Mouse (Mus musculus): ENCODE measurements around the gene Smyd3. TPM values are rescaled to one million over a fixed set of nuclear protein-coding genes. Genes with fewer than 3 reads are reported as not detected.

Gene Smyd3
- polyA plus RNA-seq, 1 experiment from 2014 or later: 30.6 TPM

DNA sequence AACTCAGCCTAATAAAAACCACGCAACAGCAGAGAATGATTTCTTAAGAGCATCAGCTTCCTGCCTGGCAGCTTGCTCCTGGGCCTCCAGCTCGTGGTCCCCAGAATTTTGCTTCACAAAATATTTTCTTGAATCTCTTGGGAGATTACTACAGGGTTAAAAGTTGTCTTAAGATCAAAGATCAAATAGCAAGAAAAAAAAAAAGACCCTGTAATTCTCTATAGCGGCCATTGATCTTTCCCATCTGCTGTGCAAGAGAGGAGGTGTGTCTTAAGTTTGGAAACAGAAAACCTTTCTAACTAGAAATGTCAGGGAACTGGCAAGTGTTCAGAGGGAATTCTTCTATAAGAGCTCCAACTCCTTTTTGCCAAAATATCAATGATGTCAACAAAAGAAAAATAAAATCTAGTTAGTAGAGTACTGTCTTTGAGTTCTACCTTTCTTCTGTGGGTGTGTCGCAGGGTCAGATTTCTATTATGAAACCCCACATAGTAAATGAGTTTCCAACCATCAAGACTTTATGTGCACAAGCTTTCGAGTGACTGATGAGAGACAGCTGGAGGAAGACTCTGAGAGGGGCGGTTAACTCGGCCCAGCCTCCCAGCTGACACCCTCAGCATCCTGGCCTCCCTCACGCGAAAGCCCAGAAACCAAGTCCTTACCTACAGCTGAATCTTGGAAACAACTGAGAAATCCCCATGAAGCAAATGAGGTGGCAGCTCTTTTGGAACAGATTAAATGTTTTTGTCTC, 59.4 kb downstream of the Smyd3 start:
- Histone ChIP-seq H3K27me3 (ENCODE audit: control insufficient read depth, insufficient read depth, low read depth, low read length) (no peaks in the 10 kb centered on the region), H3K4me2 (ENCODE audit: low read length) (no peak overlapping the region), H3K36me3 (ENCODE audit: control insufficient read depth, insufficient read depth, low read length) (no peaks in the 10 kb centered on the region), H3K27ac (ENCODE audit: low read length) (no peak overlapping the region), H3K9ac (ENCODE audit: low read depth, low read length) (no peak overlapping the region), H3K4me1 (ENCODE audit: control insufficient read depth, insufficient read depth, low read length) (no peaks in the 10 kb centered on the region), H3K9me3 (replicated peaks; ENCODE audit: control insufficient read depth, low read length, poor library complexity, severe bottlenecking) (no peaks in the 10 kb centered on the region), H3K4me3 (ENCODE audit: low read depth, low read length) (no peak overlapping the region)
- no peak for ATAC-seq
- 63% methylated on average over 9 of the region's 9 CpGs for WGBS

DNA sequence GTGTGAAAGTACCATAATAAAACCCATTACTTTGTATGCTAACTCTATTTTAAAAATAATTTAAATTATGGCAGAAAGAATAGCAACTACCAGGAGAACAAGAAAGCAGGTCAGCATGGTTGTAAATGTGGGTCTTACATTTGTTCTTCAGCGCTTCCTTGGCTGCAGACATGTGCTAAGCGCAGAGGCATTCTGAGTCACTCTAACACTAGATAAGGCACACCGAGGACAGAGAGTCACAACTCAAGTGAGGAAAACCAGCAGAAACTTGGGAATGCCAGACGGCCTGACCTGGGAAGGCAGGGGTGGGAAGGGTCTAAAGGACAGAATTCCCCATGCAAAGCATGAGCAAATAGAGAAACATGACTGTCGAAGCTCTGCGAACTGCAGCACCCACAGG, 63.2 kb downstream of the Smyd3 start:
- Histone ChIP-seq H3K4me2 (ENCODE audit: low read length) (no peak overlapping the region), H3K4me1 (ENCODE audit: control insufficient read depth, insufficient read depth, low read length) (no peaks in the 10 kb centered on the region), H3K9ac (ENCODE audit: low read depth, low read length) (no peak overlapping the region), H3K9me3 (replicated peaks; ENCODE audit: control insufficient read depth, low read length, poor library complexity, severe bottlenecking) (no peaks in the 10 kb centered on the region), H3K27ac (ENCODE audit: low read length) (no peak overlapping the region), H3K36me3 (ENCODE audit: control insufficient read depth, insufficient read depth, low read length) (no peaks in the 10 kb centered on the region), H3K4me3 (ENCODE audit: low read depth, low read length) (no peak overlapping the region), H3K27me3 (ENCODE audit: control insufficient read depth, insufficient read depth, low read depth, low read length) (no peaks in the 10 kb centered on the region)
- WGBS: 85% methylated on average over 6 of the region's 6 CpGs
- no peak for ATAC-seq

DNA sequence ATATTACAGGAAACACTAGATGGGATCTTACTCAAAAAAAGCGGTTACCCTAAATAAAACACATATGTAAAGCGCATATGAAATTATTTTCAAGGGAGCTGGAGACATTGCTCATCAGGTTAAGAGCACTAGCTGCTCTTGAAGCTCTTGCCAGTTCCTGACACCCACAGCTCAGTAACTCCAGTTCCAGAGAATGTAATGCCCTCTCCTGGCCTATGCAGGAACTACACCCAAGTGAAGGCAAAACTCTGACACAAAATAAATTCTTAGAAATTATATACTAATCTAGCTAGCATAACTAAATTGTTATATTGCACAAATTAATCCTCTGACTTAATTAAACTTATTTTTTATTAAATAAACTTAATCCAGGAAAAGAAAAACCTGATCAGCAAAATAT, 66.6 kb downstream of the Smyd3 start:
- Histone ChIP-seq H3K36me3 (ENCODE audit: control insufficient read depth, insufficient read depth, low read length) (no peaks in the 10 kb centered on the region), H3K9me3 (replicated peaks; ENCODE audit: control insufficient read depth, low read length, poor library complexity, severe bottlenecking) (no peaks in the 10 kb centered on the region), H3K27me3 (ENCODE audit: control insufficient read depth, insufficient read depth, low read depth, low read length) (no peaks in the 10 kb centered on the region), H3K4me1 (ENCODE audit: control insufficient read depth, insufficient read depth, low read length) (peaks cover 6% of the 10 kb centered on the region; the same call in 1 of the 2 replicates), H3K27ac (ENCODE audit: low read length) (no peak overlapping the region), H3K9ac (ENCODE audit: low read depth, low read length) (no peak overlapping the region), H3K4me2 (ENCODE audit: low read length) (no peak overlapping the region), H3K4me3 (ENCODE audit: low read depth, low read length) (no peak overlapping the region)
- 90% methylated on average over 2 of the region's 2 CpGs for WGBS
- no peak for ATAC-seq

DNA sequence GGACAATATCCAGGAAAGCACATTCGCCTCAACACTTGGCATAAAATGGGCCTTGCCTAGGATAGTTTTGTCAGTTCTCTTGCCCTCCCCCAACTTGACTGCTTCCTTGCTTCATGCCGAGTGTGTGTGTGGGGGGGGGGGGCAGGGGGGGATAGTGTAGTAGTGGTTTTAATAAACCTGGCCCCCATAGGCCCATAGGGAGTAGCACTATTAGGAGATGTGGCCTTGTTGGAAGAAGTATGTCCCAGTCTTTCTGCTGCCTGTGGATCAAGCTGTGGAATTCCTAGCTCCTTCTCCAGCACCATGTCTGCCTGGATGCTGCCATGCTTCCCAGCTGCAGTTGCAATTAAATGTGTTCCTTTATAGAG, 71.0 kb downstream of the Smyd3 start:
- Histone ChIP-seq H3K4me2 (ENCODE audit: low read length) (peak overlapping the region; percentile 23; the same call in 1 of the 2 replicates), H3K27me3 (ENCODE audit: control insufficient read depth, insufficient read depth, low read depth, low read length) (no peaks in the 10 kb centered on the region), H3K9me3 (replicated peaks; ENCODE audit: control insufficient read depth, low read length, poor library complexity, severe bottlenecking) (no peaks in the 10 kb centered on the region), H3K36me3 (ENCODE audit: control insufficient read depth, insufficient read depth, low read length) (no peaks in the 10 kb centered on the region), H3K4me1 (ENCODE audit: control insufficient read depth, insufficient read depth, low read length) (peaks cover 9% of the 10 kb centered on the region; the same call in 1 of the 2 replicates), H3K27ac (ENCODE audit: low read length) (no peak overlapping the region), H3K4me3 (ENCODE audit: low read depth, low read length) (no peak overlapping the region), H3K9ac (ENCODE audit: low read depth, low read length) (no peak overlapping the region)
- 33% methylated on average over 2 of the region's 2 CpGs for WGBS
- ATAC-seq: no peak

DNA sequence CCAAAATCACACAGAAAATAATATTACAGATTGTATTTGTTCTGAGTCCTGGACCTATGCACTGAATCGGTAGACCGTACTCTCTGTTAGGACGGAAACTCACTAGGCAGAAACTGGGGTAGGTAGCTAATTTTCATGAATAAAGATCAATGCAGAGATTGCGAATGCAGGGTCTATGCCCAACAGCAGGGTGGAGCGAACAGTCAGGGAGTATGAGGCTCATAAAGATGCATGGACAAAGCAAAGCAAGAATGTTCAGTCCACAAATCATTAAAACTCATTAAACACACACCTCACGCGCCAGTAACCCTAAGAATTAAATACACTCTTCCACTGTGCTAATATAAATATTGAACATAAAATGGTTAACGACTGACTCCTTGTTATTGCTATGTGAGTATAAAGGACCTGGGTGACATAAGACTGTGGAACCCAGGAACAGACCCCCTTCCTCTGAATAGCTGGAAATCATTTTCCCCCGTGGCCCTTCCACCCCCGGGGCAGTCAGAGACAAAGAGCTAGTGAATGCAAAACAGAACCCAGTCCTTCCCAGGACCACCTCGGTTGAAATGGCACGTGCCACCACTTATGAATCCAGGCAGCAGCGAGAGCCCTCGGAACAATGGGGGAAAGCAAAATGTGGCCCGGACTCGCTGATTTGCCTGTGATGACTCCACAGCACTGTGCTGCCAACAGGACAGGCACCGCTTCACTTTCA, 71.6 kb downstream of the Smyd3 start:
- peak; percentile 79 for ATAC-seq
- no peak overlapping the region for H3K9ac ChIP-seq (ENCODE audit: low read depth, low read length)
- no peaks in the 10 kb centered on the region for H3K9me3 ChIP-seq (replicated peaks; ENCODE audit: control insufficient read depth, low read length, poor library complexity, severe bottlenecking)
- H3K27ac ChIP-seq (ENCODE audit: low read length): no peak overlapping the region
- peak overlapping the region; percentile 23 for H3K4me2 ChIP-seq (ENCODE audit: low read length)
- no peaks in the 10 kb centered on the region for H3K27me3 ChIP-seq (ENCODE audit: control insufficient read depth, insufficient read depth, low read depth, low read length)
- H3K4me3 ChIP-seq (ENCODE audit: low read depth, low read length): no peak overlapping the region
- H3K4me1 ChIP-seq (ENCODE audit: control insufficient read depth, insufficient read depth, low read length): peaks cover 9% of the 10 kb centered on the region; the same call in 1 of the 2 replicates
- WGBS: 24% methylated on average over 17 of the region's 17 CpGs
- no peaks in the 10 kb centered on the region for H3K36me3 ChIP-seq (ENCODE audit: control insufficient read depth, insufficient read depth, low read length)

DNA sequence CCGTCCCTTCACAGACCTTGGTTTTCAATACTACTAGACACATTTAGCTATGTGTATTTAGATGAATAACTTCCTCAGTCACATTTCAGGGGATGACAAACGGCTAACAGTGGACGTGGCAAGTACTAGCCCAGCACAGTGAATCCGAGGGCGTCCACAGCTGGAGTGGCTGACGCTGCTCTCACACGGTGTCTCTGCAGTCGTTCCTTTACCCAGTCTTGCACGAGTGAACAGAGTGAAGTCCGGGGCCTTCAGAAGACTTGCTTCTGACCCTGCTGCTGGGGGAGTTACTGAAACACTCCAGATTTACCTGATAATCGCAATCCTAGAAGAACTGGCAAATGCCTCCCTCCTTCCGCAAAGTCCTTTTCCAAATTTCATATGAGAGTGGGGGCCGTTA, 74.0 kb downstream of the Smyd3 start:
- Histone ChIP-seq H3K4me1 (ENCODE audit: control insufficient read depth, insufficient read depth, low read length) (peaks cover 9% of the 10 kb centered on the region; the same call in 1 of the 2 replicates), H3K4me2 (ENCODE audit: low read length) (no peak overlapping the region), H3K27ac (ENCODE audit: low read length) (no peak overlapping the region), H3K27me3 (ENCODE audit: control insufficient read depth, insufficient read depth, low read depth, low read length) (no peaks in the 10 kb centered on the region), H3K4me3 (ENCODE audit: low read depth, low read length) (no peak overlapping the region), H3K9me3 (replicated peaks; ENCODE audit: control insufficient read depth, low read length, poor library complexity, severe bottlenecking) (no peaks in the 10 kb centered on the region), H3K9ac (ENCODE audit: low read depth, low read length) (no peak overlapping the region), H3K36me3 (ENCODE audit: control insufficient read depth, insufficient read depth, low read length) (no peaks in the 10 kb centered on the region)
- no peak for ATAC-seq
- 86% methylated on average over 13 of the region's 13 CpGs for WGBS

DNA sequence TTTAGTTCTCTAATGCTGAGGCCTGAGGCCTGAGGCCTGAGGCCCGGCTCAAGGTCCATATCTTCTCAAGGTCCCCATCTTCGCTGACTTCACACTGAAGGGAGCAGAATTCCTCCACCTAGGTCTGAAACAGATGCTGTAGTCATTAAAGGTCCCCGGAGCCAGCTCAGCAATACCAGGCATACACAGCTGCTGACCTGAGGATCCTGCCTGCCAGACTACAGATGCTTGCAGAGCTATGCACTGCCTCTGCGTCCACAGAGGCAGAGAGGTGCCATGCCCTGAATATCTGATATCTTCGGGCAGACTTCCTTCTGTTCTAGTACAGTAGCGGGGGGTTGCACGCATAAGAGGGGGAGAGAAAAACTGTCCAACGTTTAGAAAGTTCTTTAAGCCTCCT, 74.4 kb downstream of the Smyd3 start:
- Histone ChIP-seq H3K4me1 (ENCODE audit: control insufficient read depth, insufficient read depth, low read length) (peaks cover 9% of the 10 kb centered on the region; the same call in 1 of the 2 replicates), H3K36me3 (ENCODE audit: control insufficient read depth, insufficient read depth, low read length) (no peaks in the 10 kb centered on the region), H3K4me2 (ENCODE audit: low read length) (no peak overlapping the region), H3K9me3 (replicated peaks; ENCODE audit: control insufficient read depth, low read length, poor library complexity, severe bottlenecking) (no peaks in the 10 kb centered on the region), H3K27me3 (ENCODE audit: control insufficient read depth, insufficient read depth, low read depth, low read length) (no peaks in the 10 kb centered on the region), H3K9ac (ENCODE audit: low read depth, low read length) (no peak overlapping the region), H3K27ac (ENCODE audit: low read length) (no peak overlapping the region), H3K4me3 (ENCODE audit: low read depth, low read length) (no peak overlapping the region)
- 75% methylated on average over 8 of the region's 8 CpGs for WGBS
- ATAC-seq: no peak

DNA sequence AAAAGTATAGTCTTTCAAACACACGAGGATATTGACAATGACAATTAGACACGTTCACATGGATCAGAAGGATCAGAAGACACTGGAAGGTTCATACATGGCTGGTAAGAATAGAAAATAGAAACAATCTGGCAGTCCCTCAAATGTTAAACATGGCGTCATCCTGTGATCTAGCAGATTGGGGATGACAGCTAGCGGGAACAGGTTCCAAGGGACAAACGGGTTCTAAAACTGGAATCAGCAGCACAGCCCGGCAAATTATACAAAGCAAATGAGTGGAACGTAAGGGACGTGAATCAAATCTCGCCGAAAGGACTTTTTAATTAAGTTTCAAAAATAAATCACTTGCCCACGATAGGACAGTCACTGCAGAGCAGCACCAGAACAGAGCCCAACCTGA, 81.2 kb downstream of the Smyd3 start:
- no peaks in the 10 kb centered on the region for H3K36me3 ChIP-seq (ENCODE audit: control insufficient read depth, insufficient read depth, low read length)
- H3K9ac ChIP-seq (ENCODE audit: low read depth, low read length): no peak overlapping the region
- H3K9me3 ChIP-seq (replicated peaks; ENCODE audit: control insufficient read depth, low read length, poor library complexity, severe bottlenecking): no peaks in the 10 kb centered on the region; the same call in 1 of the 2 replicates
- H3K4me3 ChIP-seq (ENCODE audit: low read depth, low read length): no peak overlapping the region
- no peak overlapping the region for H3K27ac ChIP-seq (ENCODE audit: low read length)
- ATAC-seq: no peak
- no peak overlapping the region for H3K4me2 ChIP-seq (ENCODE audit: low read length)
- H3K4me1 ChIP-seq (ENCODE audit: control insufficient read depth, insufficient read depth, low read length): no peaks in the 10 kb centered on the region
- H3K27me3 ChIP-seq (ENCODE audit: control insufficient read depth, insufficient read depth, low read depth, low read length): no peaks in the 10 kb centered on the region
- 80% methylated on average over 11 of the region's 11 CpGs for WGBS

Data from midbrain, embryonic 16.5 days (tissue).